Mouse (Mus musculus) layer of hippocampus, postnatal 36 days (tissue): ENCODE results near the gene Rabepk. TPM values are rescaled to one million over a fixed set of nuclear protein-coding genes. Genes with fewer than 3 reads are reported as not detected.
"Not testable (repeated sequence)": the region's sequence is repeated elsewhere in the genome, so short reads cannot be mapped to it uniquely, and the experiment has no call there.

ENCODE experiments used
- DNase-seq, 2 experiments: peaks; one replicate each; pipeline ENCODE4 v3.0.0; 2022
- total RNA-seq, 2 experiments: library from RNA; stranded (reverse); gene quantifications; 2 replicates each; pipeline ENCODE4 v1.2.3; 2021

The Rabepk gene
- total RNA-seq, 2 experiments from 2014 or later: 32.8 to 38.1 TPM

DNA sequence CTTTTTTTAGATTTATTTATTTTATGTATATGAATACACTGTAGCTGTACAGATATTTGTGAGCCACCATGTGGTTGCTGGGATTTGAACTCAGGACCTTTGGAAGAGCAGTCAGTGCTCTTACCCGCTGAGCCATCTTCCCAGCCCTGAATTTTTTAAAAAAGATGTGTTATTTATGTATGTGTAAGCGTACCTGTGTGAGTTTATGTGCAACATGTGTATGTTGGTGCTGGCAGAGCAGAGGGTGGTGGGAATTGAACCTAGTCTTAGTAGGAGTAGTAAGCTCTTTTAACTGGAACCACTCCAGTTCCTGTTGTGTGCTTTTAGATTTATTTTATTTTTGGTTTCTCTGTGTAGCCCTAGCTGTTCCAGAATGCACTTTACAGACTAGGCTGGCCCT lies 4.5 kb upstream of the Rabepk start:
- no peak for DNase-seq

DNA sequence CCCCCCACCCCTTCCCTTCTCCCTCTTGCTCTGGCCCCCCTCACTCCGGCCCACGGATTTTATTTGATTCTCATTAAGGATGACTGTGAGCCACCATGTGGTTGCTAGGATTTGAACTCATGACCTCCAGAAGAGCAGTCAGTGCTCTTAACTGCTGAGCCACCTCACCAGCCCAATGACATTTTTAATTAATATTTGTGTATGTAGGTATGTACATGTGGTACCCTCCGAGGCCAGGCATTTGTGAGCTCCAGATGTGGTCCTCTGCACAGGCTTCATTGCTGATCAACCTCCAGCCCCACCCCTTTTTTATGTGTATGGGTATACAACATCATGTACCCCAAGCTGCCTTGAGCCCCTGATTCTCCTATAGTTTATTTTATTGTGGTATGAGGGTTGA lies 4.0 kb upstream of the Rabepk start:
- DNase-seq: no peak

DNA sequence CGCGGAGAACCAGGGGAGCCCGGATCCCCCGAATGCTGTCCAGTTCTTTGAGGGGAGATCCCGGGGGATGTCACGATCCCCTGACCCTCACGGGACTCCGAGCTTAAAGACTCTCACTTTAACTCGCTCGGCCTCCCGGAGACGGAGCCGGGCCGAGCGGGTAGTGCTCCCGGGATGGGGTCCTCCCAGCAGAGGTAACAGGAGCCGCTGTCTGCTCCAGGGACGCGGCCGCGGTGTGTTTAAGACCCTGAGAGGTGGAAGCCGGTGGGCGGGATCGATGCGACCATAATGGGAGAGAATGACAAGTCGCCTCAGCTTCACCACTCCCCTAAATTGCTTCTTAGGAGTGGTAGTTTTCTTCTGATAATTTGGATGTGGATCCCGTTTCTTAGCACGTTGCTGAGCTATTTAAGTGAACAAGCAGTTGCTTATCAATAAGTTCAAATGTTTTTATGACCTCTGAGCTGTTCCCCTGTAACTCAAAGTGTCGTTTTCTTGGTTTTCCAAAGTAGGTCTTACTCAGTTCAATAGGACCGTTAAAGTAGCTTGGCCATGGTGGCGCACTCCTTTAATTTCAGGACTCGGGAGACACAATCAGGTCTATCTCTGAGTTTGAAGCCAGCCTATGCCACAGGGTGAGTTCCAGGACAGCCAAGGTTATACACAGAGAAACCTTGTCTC lies 3.0 kb upstream of the Rabepk start:
- DNase-seq: peak in 1 of 2 experiments; percentile 32

DNA sequence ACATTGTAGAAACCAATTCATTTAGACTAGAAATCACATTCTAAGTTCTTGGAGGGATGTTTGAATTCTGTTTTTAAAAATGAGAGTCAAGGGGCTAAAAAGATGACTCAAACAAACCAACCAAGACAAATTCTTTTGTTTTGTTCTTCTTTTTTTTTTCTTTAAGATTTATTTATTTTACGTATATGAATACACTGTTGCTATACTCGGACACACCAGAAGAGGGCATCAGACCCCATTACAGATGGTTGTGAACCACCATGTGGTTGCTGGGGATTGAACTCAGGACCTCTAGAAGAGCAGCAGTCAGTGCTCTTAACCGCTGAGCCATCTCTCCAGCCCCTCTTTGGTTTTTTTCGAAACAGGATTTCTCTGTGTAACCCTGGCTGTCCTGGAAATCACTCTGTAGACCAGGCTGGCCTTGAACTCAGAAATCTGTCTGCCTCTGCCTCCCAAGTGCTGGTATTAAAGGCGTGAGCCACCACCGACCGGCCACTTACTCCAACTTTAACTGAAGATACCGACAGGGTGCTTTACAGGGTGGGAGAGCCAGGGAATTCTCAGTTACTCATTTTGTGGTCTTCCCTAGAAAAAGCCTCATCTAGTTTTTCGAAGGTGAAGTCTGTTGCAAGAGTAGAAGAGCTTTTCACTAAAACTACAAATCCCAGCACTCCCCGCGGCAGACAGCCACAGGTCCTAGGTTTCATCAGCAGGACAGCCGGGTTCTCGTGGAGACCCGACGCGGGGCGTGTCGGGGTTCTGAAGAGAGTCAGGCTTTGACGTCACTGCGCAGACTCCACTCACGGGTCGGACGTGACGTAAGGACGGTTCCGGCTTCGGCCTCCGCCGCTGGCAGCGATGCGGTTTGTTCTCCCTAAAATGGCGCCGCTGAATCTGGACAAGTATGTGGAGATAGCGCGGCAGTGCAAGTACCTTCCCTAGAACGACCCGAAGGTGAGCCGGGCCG lies 2.1 kb upstream of the Rabepk start:
- peak; percentile 97 to 98 for DNase-seq

DNA sequence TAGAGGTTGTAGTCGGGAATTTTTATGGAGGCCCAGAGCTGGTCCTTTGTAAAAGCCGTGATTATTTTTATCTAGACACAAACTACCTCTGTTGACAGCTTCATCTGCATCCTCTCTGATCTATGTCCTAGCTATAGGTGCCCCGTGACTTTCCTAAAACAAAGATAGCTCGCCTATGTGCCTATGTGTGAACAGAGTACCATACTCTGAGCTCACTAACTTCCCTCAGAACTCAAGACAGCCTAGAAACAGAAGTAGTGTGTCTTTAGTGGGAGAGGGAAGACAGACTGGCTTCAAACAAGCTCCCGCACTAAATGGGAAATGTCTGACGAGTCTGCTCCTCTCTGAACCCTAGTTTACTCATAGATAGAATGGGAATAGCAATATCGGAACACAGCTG lies 659 bp upstream of the Rabepk start:
- DNase-seq: no peak

DNA sequence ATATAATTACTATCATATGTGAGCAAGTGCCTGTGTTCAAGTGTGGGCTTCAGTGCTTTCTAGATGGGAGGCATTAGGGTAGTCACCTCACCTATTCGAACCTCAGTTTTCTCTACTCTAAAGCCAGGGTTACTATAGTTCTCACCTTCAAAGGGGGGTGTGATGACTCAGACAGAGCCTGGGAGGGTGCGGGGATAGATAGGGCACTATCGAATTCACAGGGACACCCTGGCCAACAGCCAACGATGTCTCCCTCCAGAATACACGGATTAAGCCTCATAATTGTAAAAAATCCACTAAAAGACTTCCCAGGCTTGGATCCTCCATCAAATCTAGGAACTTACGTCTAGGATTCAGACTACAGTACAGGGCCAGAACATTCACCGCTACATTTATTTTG lies 4.3 kb downstream of the Rabepk start:
- no peak for DNase-seq

DNA sequence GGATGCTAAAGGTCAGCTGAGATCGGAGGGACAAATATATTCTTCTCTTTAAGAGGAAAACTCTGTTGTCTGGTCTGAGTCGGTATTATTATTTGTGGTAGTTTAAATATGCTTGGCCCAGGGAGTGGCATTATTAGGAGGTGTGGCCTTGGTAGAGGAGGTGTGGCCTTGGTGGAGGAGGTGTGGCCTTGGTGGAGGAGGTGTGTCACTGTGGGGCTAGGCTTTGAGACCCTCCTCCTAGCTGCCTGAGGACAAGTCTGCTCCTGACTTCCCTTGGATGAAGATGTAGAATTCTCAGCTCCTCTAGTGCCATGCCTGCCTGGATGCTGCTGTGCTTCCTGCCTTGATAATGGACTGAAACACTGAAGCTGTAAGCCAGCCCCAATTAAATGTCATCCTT lies 5.2 kb downstream of the Rabepk start:
- no peak for DNase-seq

DNA sequence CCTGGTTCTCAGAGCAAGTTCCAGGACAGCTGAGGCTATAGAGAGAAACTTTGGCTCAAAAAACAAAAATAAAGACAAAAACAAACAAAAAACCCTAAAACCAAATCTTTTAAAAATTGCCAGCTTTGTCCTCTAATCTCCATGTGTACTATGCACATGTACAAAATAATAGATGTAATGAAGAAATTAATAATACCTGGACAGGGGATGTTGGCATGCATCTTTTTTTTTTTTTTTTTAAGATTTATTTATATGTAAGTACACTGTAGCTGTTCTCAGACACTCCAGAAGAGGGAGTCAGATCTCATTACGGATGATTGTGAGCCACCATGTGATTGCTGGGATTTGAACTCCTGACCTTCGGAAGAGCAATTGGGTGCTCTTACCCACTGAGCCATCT lies 7.2 kb downstream of the Rabepk start:
- DNase-seq: not testable (repeated sequence)

DNA sequence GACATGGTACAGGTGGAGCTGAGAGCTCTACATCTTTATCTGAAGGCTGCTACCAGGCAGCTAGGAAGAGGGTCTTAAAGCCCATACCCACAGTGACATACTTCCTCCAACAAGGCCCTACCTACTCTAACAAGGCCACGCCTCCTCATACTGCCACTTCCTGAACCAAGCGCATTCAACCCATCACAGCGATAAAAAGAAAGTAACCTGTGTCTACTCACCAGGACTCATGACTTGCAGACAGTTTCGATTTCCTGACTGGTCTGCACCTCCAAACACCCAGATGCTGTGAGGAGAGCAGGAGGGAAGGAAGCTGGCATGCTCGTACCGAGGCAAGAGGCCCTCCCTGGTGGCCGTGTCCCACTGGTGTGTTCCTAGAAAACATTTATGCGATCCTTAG lies 9.4 kb downstream of the Rabepk start:
- no peak for DNase-seq

DNA sequence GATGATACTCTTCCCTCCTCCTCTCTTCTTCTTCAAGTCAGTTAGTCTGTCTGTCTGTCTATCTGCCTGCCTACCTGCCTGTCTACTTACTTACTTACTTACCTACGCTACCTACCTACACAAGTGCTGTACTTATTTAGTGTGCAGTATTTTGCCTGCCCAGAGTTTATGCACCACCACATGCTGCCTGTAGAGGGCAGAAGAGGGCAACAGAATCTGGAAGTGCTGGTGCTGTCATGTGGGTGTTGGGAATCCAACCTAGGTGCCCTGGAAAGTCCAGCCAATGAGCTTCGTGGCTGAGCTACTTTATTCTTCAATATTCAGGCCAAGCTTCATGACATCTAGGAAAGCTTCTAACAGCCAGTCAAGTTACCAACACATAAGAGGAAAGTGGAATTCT lies 15.6 kb downstream of the Rabepk start:
- DNase-seq: no peak

DNA sequence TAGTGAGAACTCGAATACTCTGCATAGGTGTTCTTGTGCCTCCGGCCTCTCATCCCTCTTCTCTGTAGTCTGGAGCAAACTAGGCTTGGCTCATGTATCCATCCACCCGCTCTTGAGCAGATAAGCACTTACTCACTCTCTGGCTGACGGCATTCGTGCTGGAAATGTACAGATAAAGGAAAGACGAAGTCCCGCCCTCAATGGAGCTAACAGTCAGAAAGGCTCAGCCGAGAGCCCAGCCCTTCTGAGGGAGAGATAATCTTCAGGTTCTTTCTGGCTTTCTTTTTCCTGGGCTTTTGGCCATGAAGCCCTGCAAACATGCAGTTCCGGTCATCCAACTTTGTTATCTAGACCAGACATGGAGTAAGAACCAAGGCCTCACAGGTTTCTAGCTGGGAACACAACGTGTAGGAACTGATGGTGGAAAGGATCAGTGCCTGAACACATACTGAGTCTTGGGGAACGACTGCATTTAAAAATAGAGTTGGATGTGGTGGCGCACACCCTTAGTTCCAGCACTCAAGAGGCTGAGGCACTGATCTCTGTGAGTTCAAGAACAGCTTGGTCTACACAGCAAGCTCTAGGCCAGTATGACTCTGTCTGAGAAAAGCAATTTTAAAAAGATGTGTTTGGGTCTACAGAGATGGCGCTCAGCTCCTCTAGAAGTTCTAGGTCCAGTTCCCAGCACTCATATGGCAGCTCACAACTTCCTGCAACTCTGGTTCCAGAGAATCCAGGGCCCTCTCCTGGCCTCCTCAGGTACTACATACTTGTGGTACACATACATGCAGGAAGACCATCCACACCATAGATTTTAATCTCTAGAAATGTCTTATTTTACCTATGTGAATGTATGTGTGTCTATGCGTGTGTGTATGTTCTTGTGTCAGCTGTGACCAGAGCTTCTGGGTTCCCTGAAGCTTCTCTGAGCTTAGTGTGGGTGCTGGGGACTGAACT lies 16.4 kb downstream of the Rabepk start:
- DNase-seq: no peak

DNA sequence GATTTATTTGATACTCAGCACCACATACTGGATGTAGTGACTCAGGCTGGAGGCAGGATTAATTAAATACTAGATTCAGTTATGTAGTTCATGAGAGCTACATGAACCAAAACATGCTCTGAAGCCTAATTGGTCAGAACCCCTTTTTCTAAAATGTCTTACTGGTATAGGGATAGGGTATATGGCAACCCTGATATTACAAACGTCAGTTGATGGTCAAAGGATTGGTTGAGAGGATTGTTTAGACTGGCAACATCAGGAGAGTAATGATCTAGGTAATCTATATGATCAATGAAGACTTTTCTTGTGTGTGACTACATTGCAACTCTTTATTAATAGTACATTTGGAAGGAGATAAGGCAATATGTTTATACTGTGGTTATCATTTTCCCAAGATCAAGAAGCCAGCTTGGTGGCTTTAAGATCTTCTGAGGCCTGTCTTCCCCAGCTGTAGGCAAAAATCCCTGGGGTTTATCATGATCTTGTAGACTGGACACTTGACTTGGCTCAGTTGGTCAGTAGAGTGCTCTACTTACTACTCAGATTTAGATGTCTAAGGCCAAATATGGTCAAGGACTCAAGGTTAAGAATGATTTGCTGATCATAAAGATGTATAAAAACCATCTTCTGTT lies 22.4 kb downstream of the Rabepk start:
- no peak for DNase-seq

DNA sequence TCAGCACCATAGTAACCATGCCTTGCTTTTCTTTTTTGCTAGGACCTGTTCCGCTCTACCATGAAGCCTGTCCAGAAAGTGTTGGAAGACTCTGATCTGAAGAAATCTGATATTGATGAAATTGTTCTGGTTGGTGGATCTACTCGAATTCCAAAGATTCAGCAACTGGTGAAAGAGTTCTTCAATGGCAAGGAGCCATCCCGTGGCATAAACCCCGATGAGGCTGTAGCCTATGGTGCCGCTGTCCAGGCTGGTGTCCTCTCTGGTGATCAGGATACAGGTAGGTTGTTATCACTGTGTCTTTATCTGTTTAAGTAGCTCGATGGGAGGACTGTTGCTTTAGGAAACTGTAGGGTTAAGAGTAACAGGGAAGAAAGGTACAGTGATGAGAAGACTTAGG lies 25.2 kb downstream of the Rabepk start:
- no peak for DNase-seq

DNA sequence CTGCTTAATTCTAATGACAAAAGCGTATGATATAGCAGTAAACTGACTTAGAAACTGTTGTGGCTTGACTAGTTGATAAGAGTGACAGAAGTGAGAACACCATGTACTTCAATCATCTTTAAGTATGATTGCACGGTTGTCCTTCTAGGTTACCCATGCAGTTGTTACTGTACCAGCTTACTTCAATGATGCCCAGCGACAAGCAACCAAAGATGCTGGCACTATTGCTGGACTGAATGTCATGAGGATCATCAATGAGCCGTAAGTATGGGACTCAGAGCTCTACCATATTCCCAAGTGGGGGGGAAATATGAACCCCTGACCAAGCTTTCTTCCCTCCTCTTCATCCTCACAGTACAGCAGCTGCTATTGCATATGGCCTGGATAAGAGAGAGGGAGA lies 26.0 kb downstream of the Rabepk start:
- DNase-seq: no peak

DNA sequence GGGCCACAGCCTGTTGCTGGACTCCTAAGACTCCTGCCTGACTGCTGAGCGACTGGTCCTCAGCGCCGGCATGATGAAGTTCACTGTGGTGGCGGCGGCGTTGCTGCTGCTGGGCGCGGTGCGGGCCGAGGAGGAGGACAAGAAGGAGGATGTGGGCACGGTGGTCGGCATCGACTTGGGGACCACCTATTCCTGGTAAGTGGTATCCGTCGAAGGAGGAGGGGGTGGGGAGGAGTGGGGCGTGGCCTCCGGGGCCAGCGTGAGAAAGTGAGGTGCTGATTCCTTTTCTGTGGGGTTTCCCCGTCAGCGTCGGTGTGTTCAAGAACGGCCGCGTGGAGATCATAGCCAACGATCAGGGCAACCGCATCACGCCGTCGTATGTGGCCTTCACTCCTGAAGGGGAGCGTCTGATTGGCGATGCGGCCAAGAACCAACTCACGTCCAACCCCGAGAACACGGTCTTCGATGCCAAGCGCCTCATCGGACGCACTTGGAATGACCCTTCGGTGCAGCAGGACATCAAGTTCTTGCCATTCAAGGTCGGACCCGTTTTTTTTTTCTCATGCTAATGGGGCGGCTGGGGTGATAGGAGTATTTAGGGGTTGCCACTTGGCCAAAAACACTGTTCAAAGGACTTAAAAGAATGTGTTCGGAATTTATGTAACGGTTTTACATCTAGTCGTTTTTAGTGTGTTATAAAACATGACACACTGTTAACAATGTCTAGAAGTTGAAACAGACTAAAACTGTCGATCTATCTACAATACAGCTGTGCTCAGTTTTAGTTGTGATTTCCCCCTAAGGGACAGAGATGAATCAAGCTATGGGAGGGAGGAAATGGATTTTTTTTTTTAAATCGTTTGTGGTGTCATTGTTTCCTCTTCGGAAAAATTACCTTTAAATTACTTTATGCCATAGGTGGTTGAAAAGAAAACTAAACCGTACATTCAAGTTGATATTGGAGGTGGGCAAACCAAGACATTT lies 27.2 kb downstream of the Rabepk start:
- no peak for DNase-seq

DNA sequence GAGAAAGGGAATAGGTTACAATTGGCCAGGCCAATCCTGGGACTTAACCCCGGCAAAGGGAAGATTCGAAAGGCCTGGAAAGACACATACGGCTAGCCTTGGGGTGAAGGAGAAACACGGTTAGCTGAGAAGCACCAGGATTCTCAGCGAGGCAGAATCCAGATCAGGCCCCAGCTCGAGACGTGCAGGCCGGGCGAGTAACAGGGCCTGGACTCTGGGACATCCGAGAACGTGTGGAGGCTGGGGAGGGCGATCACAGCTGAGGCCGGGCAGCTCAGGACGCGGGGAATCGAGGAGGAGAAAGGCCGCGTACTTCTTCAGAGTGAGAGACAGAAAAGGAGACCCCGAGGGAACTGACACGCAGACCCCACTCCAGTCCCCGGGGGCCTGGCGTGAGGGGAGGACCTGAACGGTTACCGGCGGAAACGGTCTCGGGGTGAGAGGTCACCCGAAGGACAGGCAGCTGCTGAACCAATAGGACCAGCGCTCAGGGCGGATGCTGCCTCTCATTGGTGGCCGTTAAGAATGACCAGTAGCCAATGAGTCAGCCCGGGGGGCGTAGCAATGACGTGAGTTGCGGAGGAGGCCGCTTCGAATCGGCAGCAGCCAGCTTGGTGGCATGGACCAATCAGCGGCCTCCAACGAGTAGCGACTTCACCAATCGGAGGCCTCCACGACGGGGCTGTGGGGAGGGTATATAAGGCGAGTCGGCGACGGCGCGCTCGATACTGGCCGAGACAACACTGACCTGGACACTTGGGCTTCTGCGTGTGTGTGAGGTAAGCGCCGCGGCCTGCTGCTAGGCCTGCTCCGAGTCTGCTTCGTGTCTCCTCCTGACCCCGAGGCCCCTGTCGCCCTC lies 28.1 kb downstream of the Rabepk start, which contains the start of gene Hspa5:
Gene Hspa5, plus strand, starts transcription at position 603 of the 859 bp plus-strand sequence.
- peak; percentile 100 for DNase-seq

DNA sequence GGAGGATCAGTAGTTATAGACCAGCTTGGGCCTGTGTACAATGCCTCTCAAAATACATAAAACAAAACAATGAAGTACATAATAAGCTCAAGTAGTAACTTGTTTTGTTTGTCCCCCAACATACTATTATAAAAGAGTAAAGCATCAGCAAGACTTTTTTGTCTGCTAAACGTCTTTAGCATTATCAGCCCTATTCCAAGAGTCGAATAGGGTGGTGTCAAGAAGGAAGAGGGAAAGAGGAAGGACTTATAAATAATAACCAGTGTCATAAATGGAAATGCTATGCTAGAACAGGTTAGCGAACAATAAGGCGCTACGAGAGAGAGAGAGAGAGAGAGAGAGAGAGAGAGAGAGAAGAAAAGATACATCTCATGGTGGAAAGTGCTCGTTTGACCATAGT lies 28.8 kb downstream of the Rabepk start:
- no peak for DNase-seq

DNA sequence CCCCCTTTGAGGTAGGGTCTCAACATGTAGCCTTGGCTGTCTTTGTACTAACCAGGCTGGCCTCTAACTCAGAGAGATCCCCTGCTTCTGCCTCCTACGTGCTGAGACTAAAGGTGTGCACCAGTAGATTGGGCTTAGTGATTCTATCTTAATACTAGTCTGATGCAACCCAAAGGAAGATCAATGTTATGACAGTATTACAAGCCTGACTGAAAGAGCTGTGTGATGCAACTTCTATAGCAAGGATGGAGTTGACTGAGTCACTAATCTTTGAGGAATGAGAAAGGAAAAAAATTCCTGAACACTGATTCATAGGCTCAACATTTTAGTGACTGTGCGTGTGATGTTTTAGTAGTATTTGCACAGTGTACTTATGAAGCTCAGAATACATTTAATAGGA lies 29.7 kb downstream of the Rabepk start:
- no peak for DNase-seq

DNA sequence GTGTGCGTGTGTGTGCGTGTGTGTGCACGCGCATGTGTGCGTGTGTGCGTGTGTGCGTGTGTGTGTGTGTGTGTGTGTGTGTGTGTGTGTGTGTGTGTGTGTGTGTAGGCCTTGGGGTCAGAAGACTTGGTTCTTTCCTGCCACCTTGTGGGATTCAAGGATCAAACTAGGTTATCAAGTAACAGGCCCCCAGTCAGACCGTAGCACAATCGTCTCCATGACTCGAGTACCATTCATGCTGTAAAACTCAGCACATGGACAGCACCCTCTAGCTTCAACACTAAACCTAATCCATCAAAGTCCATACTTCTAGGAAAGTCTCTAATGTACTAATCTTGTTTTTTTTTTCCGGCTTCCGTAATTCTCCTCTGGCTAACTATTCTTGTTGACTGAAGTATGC lies 34.9 kb downstream of the Rabepk start:
- DNase-seq: no peak

DNA sequence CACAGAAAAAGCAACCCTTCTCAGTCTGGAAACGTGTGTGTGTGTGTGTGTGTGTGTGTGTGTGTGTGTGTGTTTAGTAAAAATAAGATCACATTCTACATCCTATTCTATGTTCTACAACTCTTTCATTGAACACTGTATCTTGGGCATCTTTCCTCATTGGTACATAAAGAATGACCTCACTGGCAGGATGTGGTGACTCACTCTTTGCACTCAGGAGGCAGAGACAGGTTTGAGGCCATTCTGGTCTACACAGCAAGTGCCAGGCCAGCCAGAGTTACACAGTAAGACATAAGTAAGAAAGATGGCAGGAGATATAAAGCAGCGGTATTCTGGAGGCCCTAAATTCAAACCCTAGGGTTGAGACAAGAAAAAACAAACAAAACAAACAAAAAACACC lies 36.8 kb downstream of the Rabepk start:
- DNase-seq: no peak
